Mouse (Mus musculus): ENCODE data around the gene Gm10073. TPM values are rescaled to one million over a fixed set of nuclear protein-coding genes. Genes with fewer than 3 reads are reported as not detected.

The Gm10073 gene
- polyA plus RNA-seq, 1 experiment, result 21.2 TPM

DNA sequence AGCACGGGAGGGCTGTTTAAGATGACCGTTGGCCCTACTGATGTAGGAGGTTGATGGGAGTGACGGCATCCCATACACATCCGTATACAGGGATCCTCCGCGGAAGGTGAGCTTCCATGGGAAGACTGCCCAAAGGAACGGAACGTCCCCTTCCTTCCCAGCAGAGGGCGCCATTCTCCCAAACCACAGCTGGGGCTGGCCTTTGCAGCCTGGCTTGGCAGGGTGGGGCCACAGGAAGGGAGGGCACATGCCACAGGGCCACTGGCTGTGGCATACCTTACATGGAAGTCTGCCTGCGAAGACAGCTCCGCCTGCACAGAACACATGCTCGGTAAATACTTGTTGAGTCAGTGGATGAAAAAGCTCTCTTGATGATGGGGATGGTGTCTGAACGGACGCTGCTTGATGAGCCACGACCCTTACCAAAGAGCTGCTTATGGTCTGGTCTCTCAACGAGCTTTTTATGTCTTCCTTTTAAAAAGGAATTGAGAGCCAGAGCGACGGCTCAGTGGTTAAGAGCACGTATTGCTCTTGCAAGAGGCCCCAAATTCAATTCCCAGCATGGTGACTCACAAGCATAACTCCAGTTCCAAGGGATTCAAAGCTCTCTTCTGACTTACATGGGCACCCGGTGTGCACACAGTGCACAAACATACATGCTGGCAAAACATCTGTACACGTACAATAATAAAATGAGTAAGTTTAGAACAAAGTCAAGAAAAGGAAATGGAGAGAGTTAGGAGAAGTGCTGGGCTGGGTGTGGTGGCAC, 12.0 kb downstream of the Gm10073 start:
- H3K27ac ChIP-seq (ENCODE audit: insufficient read depth, low read length), result peak overlapping the region; percentile 87
- TF ChIP-seq POLR2A (IDR thresholded peaks at IDR 0.05; ENCODE audit: low read depth, low read length) (peak; percentile 51; the same call in 1 of the 2 replicates), CTCF (IDR thresholded peaks at IDR 0.05; ENCODE audit: borderline replicate concordance, insufficient read depth, low read length) (peak; percentile 84)
- H3K4me3 ChIP-seq (ENCODE audit: insufficient read depth, low read length), result no peak overlapping the region

DNA sequence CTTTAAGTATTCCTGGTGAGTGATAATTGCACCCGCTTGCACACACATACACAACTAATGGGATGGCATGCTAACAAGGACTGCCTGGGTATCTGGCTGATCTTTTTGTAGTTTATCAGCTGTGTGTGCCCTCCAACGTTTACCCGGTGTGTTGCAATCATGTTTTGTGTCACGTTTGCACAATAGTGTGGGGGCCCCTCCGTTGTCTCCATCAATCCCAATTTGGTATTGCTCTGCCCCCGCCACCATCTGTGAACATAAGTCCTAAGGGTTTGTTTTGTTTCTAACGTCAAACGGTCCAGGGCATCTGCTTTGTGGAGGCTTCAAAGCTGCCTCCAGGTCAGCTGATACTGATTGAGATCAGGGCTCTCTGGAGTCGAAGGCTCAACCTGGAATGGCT, 13.4 kb downstream of the Gm10073 start:
- H3K4me3 ChIP-seq (ENCODE audit: insufficient read depth, low read length), result no peak overlapping the region
- no peak for TF ChIP-seq CTCF (IDR thresholded peaks at IDR 0.05; ENCODE audit: borderline replicate concordance, insufficient read depth, low read length)
- TF ChIP-seq POLR2A (IDR thresholded peaks at IDR 0.05; ENCODE audit: low read depth, low read length), result no peak
- H3K4me1 ChIP-seq (ENCODE audit: control insufficient read depth, insufficient read depth, low read length), result no peaks in the 10 kb centered on the region
- no peak overlapping the region for H3K27ac ChIP-seq (ENCODE audit: insufficient read depth, low read length)

More for the DNA sequence above, 12.0 kb downstream of the Gm10073 start:
- no peaks in the 10 kb centered on the region for H3K4me1 ChIP-seq (ENCODE audit: control insufficient read depth, insufficient read depth, low read length)

DNA sequence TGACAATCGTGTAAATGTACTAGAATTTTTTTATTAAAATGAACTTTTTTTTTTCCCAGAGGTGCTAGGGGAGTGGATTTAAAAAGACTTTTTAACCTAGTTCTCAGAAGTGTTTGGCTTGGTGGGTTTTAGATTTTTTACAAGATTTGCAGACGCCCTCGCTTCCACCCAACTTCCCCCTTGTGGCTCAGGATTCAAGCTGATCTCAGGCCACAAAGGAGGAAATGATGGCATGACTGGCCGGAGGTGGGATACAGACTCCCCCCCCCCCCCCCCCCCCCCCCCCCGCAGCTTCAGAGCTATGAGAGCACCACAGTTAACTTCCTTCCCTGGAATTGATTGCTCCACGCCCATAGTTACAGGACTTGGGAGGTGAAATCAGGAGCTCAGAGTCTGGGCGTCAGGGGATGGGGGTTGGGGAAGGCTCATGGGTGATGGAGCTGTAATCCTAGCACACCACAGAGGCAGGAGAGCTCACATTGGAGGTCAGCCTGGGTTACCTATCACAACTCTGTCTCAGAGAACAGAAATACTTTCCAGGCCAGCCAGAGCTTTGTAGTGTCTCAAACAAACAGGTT, 17.1 kb downstream of the Gm10073 start:
- TF ChIP-seq CTCF (IDR thresholded peaks at IDR 0.05; ENCODE audit: borderline replicate concordance, insufficient read depth, low read length), result no peak
- TF ChIP-seq POLR2A (IDR thresholded peaks at IDR 0.05; ENCODE audit: low read depth, low read length), result no peak
- Histone ChIP-seq H3K4me3 (ENCODE audit: insufficient read depth, low read length) (no peak overlapping the region), H3K27ac (ENCODE audit: insufficient read depth, low read length) (no peak overlapping the region), H3K4me1 (ENCODE audit: control insufficient read depth, insufficient read depth, low read length) (no peaks in the 10 kb centered on the region)

DNA sequence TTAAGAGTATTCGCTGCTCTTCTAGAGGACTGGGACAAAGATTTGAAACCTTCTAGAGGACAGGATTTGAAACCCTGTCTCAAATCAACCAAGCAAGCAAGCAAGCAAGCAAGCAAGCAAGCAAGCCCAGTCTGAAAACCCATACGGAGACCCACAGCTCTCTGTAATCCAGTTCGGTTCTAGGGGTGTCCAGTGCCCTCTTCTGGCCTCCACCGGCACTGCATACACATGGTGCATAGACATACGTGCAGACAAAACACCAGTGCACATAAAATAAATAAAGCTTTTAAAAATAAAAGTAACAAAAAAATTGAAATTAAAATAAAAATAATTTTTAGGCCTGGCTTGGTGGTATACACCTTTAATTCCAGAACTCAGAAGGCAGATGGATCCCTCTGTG, 19.2 kb downstream of the Gm10073 start:
- Histone ChIP-seq H3K4me3 (ENCODE audit: insufficient read depth, low read length) (no peak overlapping the region), H3K27ac (ENCODE audit: insufficient read depth, low read length) (no peak overlapping the region), H3K4me1 (ENCODE audit: control insufficient read depth, insufficient read depth, low read length) (no peaks in the 10 kb centered on the region)
- TF ChIP-seq CTCF (IDR thresholded peaks at IDR 0.05; ENCODE audit: borderline replicate concordance, insufficient read depth, low read length) (peak; percentile 22; the same call in 1 of the 2 replicates), POLR2A (IDR thresholded peaks at IDR 0.05; ENCODE audit: low read depth, low read length) (no peak)

DNA sequence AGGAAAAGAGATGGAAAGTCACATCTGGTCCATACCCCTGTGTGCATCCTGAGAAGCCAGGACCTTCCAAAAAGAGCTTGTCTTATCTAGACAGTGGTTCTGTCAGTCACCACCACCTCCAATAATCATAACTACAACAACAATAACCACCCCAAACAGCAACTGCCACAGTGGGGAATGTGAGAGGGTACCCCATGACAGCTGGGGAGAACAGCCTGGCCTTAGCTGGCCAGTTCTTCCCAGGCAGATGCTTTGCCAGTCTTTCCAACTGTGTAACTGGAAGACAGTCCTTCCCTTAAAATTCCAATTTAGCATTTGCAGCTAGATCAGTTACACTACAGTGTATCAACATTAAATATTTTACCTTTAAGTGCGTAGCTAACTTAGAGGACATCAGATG, 22.4 kb downstream of the Gm10073 start:
- Histone ChIP-seq H3K27ac (ENCODE audit: insufficient read depth, low read length) (no peak overlapping the region), H3K4me3 (ENCODE audit: insufficient read depth, low read length) (no peak overlapping the region), H3K4me1 (ENCODE audit: control insufficient read depth, insufficient read depth, low read length) (no peaks in the 10 kb centered on the region)
- TF ChIP-seq CTCF (IDR thresholded peaks at IDR 0.05; ENCODE audit: borderline replicate concordance, insufficient read depth, low read length), result no peak
- TF ChIP-seq POLR2A (IDR thresholded peaks at IDR 0.05; ENCODE audit: low read depth, low read length), result no peak

DNA sequence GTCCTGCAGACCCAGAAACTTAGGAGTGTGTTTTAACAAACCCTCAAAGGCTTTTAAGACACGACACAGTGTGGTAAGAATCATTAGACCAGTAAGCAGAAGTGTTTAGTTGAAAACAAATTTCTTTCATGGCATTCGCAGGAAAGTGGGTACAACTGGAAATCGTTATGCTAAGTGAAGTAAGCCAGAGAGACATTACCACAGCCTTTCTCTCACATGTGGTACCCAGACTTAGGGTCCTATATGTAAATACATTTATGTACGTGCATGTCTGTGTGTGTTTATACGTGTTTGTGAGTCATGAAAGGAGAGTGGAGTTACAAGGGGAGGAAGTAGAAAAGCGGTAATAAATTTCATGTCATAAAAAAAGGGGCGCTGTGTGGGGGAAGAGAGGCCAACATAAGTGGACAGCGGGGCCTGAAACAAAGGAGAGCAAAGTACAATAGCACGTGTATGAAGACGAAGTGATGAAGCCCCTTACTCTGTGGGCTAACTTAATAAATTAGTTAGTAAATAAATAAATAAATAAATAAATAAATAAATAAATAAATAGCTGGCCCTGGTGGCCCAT, 24.8 kb downstream of the Gm10073 start:
- no peak for TF ChIP-seq POLR2A (IDR thresholded peaks at IDR 0.05; ENCODE audit: low read depth, low read length)
- TF ChIP-seq CTCF (IDR thresholded peaks at IDR 0.05; ENCODE audit: borderline replicate concordance, insufficient read depth, low read length), result no peak
- H3K27ac ChIP-seq (ENCODE audit: insufficient read depth, low read length), result no peak overlapping the region
- H3K4me1 ChIP-seq (ENCODE audit: control insufficient read depth, insufficient read depth, low read length), result no peaks in the 10 kb centered on the region
- H3K4me3 ChIP-seq (ENCODE audit: insufficient read depth, low read length), result no peak overlapping the region

DNA sequence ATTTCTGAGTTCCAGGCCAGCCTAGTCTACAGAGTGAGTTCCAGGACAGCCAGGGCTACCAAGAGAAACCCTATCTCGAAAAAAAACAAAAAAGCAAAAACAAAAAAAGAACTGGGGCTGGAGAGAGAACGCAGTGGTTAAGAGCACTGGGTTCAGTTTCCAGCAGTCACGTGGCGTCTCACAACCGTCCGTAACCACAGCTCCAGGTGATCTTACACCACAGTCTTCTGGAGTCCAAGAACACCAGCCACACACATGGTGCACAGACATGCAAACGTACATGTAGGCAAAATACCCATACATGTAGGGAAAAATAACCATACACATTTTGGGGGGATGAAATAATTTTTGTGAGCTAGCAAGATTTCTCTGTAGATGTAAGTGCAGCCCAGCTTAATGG, 26.5 kb downstream of the Gm10073 start:
- Histone ChIP-seq H3K27ac (ENCODE audit: insufficient read depth, low read length) (no peak overlapping the region), H3K4me1 (ENCODE audit: control insufficient read depth, insufficient read depth, low read length) (no peaks in the 10 kb centered on the region), H3K4me3 (ENCODE audit: insufficient read depth, low read length) (no peak overlapping the region)
- TF ChIP-seq CTCF (IDR thresholded peaks at IDR 0.05; ENCODE audit: borderline replicate concordance, insufficient read depth, low read length) (no peak), POLR2A (IDR thresholded peaks at IDR 0.05; ENCODE audit: low read depth, low read length) (no peak)

DNA sequence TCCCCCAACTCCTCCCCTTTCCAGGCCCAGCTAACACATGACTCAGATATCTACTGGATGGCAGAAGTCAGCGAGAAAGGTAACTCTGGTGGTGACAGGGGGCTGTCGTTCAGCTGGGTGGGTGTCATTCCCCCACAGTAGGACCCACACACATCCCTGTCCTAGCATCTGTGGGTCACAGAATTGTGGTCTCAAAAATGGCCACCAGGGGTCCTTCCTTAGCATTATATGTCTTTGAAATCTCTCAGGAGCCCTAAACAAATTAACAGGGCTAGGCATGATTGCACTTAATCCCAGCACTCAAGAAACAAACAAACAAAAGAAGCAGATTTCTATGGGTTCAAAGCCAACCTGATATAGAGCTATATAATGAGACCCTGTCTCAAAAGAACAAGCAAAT, 28.1 kb downstream of the Gm10073 start:
- H3K4me3 ChIP-seq (ENCODE audit: insufficient read depth, low read length), result no peak overlapping the region
- H3K27ac ChIP-seq (ENCODE audit: insufficient read depth, low read length), result no peak overlapping the region
- H3K4me1 ChIP-seq (ENCODE audit: control insufficient read depth, insufficient read depth, low read length), result no peaks in the 10 kb centered on the region
- TF ChIP-seq CTCF (IDR thresholded peaks at IDR 0.05; ENCODE audit: borderline replicate concordance, insufficient read depth, low read length) (no peak), POLR2A (IDR thresholded peaks at IDR 0.05; ENCODE audit: low read depth, low read length) (no peak)

DNA sequence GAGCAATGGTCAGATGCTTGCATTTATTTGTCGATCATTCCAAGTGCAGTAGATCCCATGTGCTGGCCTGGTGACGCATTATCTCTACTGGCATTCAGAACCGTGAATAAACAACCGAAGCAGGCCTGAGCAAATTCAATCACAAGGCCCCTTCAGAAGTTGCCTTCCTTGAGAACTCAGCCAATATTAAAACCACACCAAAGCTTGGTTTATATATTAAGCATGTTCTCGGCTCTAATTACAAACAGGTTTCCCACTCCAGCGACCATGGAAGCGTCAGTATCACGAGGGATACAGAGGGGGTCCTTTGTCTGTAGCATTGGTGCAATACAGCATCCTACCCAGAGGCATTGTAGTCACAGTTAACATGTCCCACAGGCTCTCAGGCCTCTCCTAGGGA, 30.2 kb downstream of the Gm10073 start:
- TF ChIP-seq POLR2A (IDR thresholded peaks at IDR 0.05; ENCODE audit: low read depth, low read length) (no peak), CTCF (IDR thresholded peaks at IDR 0.05; ENCODE audit: borderline replicate concordance, insufficient read depth, low read length) (no peak)
- Histone ChIP-seq H3K4me1 (ENCODE audit: control insufficient read depth, insufficient read depth, low read length) (no peaks in the 10 kb centered on the region), H3K4me3 (ENCODE audit: insufficient read depth, low read length) (no peak overlapping the region), H3K27ac (ENCODE audit: insufficient read depth, low read length) (no peak overlapping the region)

DNA sequence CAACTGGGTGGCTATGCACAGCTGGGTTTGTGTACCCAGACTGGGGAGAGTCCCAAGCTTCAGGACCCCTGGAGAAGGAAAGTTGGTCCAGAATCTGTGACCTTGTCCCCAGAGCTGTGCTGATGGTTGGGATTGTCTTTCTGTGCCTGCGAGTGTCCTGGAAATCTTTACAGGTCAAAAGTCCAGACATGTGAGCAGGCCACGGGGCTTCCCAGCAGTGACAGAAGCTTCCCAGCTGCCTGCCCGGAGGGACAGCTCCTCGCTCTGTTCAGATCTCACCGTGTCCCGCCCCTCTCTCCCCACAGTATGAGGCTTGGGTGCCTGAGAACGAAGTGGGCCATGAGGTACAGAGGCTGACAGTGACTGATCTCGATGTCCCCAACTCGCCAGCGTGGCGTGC, 32.3 kb downstream of the Gm10073 start:
- H3K27ac ChIP-seq (ENCODE audit: insufficient read depth, low read length), result no peak overlapping the region
- no peaks in the 10 kb centered on the region for H3K4me1 ChIP-seq (ENCODE audit: control insufficient read depth, insufficient read depth, low read length)
- TF ChIP-seq CTCF (IDR thresholded peaks at IDR 0.05; ENCODE audit: borderline replicate concordance, insufficient read depth, low read length), result no peak
- no peak for TF ChIP-seq POLR2A (IDR thresholded peaks at IDR 0.05; ENCODE audit: low read depth, low read length)
- H3K4me3 ChIP-seq (ENCODE audit: insufficient read depth, low read length), result no peak overlapping the region

Data from embryonic fibroblast, embryonic 13.5 days (primary cell).